Mouse (Mus musculus) cerebellum, postnatal 4 days (tissue): ENCODE measurements around the gene Ap4m1.

Experiments
- DNase-seq, 2 experiments: peaks; one replicate each; pipeline ENCODE4 v3.0.0; 2022; ENCODE audit warnings: low spot score in 2 of 2, mixed read lengths in 1 of 2

The Ap4m1 gene

GRCm38 (mm10) chr5:138171695-138172491 lies at the start of gene Ap4m1, which contains the start of gene Mcm7:
Gene Ap4m1, plus strand, starts transcription at chr5:138172002.
Gene Mcm7, minus strand, starts transcription at chr5:138172422.
- peak; percentile 90 to 99 for DNase-seq

GRCm38 (mm10) chr5:138132425-138133064 lies 39.3 kb upstream of the Ap4m1 start:
- DNase-seq = no peak

GRCm38 (mm10) chr5:138137257-138137656 lies 34.5 kb upstream of the Ap4m1 start:
- no peak for DNase-seq

- peak in 1 of 2 experiments; percentile 12 for DNase-seq
These were observed 33.8 kb upstream of the Ap4m1 start for GRCm38 (mm10) chr5:138137935-138138549.

GRCm38 (mm10) chr5:138138585-138138984 lies 33.2 kb upstream of the Ap4m1 start:
- no peak for DNase-seq

DNA sequence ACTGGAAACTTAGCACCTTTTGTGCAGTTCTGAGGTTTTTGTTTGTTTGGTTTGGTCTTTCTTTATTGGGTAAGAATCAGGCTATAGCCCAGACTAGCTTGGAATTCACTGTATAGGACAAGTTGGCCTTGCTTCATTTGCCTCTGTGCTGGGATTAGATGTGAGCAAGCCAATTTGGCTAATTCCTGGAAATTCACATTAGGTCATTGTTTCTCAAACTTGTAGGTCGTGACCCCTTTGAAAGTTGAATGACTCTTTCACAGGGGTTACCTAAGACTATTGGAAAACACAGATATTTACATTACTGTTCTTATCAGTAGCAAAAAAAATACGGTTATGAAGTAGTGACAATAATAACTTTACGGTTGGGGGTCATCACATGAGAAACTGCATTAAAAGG lies 17.4 kb upstream of the Ap4m1 start:
- DNase-seq = no peak

DNA sequence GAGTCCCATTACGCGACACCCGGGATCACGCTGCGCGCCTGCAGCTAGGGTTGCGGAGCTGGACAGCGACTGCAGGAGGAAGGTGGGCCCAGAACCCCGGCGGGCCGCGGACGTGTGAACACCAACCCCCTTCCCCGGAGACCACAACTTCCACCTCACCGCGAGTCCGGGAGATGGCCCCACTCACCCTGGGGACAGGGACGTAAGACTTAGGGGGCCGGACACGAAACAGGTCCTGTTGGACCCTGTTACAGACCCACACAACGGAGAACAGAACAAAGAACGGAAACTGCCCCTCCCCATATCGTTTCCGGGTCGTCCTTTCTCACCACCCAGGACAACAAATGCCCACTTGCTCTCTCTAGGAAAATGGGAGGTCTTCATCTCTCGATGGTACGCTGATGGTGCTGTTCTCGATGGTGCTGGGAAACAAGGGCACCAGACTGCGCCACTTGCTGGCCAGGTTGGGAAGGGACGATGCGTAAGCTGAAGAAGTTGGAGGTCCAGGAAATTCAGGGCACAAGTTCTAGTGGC lies 16.3 kb upstream of the Ap4m1 start, which contains the start of gene Zfp113:
Gene Zfp113 (minus strand): TSS at position 302 of the 534 bp plus-strand sequence.
- peak; percentile 57 to 79 for DNase-seq

DNA sequence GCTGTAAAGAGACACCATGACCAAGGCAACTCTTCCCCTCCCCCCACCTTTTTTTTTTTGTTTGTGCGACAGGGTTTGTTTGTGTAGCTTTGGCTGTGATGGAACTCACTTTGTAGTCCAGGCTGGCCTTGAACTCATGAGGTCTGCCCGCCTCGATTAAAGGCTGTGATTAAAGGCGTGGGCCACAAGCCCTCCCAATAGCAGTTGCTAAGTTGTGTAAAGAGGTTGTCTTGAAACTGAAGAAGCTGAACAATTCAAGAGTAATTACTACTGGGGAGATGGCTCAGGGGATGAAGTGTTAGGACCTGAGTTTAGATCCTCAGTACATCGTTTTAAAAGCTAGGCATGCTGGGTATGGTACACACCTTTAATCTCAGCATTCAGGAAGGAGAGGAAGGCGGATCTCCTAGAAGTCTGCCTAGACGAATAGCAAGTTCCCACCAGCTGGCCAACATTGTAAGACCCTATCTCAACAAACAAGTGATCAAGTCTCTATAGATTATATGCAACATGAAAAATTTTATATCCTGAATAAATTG lies 11.5 kb upstream of the Ap4m1 start:
- no peak for DNase-seq

- DNase-seq = peak; percentile 88 to 93
These were observed 10.7 kb upstream of the Ap4m1 start, which contains the start of gene Cops6 for GRCm38 (mm10) chr5:138160842-138161665. Gene Cops6, plus strand, starts transcription at chr5:138161071.

- no peak for DNase-seq
These were observed 8.8 kb upstream of the Ap4m1 start for GRCm38 (mm10) chr5:138163046-138163445.

- DNase-seq = no peak
These were observed 8.2 kb upstream of the Ap4m1 start for GRCm38 (mm10) chr5:138163610-138164009.

GRCm38 (mm10) chr5:138165594-138165993 lies 6.2 kb upstream of the Ap4m1 start:
- no peak for DNase-seq

DNA sequence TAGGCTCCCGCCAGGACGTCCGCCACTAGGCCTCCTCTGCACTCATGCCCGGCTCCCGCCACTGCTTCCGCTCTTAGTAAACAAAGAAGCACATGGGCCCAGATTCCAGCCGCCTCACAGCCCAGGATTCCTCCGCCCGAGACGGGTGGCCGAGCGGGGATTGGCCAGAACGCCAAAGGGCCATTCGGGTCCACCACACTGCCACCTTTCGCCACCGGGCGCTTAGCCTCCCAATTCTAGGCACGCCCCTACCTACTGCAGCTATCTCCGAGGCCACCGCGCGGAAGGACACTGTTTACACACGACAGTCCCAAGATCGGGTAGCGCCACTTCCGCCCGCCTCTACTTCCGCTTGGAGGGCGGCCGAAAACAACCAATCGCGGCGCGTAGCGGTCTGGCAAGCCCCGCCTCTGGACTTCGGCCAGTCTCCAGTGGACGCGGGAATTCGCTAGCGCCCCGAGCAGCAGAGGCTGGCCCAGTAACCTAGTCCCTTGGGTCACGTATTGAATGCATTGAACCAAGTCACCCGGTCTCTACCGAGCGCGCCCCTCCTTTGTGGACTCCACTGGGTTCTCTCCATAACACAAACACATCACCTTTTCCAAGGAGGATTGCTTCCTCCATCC lies 753 bp upstream of the Ap4m1 start:
- peak; percentile 96 to 98 for DNase-seq

- no peak for DNase-seq
These were observed 1.4 kb downstream of the Ap4m1 start for GRCm38 (mm10) chr5:138173217-138173616.

DNA sequence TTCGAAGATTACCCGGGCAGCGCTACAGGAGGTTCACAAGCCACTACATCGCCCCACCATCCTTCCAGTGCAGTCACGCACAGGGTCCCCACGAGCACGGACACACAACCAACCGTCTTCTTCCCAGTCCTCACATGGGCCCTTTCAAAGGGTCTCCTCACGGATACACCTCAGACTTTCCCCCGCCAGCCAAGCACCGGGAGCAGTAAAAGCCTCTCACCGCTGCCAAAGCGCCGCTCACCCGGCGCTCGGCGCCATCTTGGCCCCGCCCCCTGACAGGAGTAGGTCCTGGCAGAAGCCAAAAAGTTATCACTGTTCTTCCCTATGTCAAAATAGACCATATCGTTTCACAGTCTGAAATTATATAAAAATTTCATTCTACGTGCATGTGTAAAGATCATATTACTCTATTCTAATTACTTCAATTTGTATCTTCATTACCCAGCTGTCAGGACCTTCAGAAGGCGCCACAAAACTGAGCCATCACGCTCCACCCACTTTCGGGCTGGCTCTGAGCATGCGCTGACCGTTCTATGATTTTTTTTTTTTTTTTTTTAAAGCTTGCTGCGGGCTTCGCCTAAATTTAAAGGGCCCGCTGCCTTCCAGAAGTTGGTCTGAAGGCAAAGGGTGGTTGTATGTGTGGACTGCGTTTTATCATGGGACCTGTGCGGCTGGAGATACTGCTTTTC lies 15.3 kb downstream of the Ap4m1 start, which contains the start of the genes Taf6 and Cnpy4:
Gene Taf6 (minus strand): TSS at position 502 of the 689 bp plus-strand sequence.
Gene Cnpy4 (plus strand): TSS at position 536 of the 689 bp plus-strand sequence.
- DNase-seq = peak; percentile 45 to 78

DNA sequence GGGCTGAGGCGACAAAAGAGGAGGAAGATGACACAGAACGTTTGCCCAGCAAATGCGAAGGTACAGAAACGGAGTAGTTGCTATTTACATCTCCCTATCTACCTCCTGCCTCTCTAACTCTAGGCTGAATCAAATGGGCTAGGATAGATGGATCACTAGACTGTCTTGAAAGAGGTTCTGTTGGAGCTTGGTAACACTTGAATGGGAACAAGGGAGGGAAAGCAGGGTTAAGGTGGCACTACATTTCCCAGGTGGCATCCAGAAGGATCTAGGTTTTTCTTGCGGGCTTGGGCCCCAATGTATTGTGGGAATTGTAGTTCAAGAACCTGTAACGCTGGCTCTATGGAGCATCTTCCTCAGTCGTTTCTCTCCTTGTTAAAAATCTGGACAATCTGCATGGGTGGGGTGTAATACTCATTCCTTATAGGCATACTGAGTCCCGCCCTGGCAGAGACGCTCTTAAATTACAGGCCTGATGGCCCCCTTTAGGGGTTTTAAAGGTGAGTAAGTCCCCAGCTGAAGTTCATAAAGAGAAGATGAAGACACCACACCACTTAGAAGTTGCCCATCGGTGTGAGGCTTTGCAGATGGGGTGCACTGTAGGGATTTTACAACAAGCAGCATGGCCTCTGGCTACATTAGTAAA lies 16.0 kb downstream of the Ap4m1 start:
- DNase-seq = peak in 1 of 2 experiments; percentile 54

DNA sequence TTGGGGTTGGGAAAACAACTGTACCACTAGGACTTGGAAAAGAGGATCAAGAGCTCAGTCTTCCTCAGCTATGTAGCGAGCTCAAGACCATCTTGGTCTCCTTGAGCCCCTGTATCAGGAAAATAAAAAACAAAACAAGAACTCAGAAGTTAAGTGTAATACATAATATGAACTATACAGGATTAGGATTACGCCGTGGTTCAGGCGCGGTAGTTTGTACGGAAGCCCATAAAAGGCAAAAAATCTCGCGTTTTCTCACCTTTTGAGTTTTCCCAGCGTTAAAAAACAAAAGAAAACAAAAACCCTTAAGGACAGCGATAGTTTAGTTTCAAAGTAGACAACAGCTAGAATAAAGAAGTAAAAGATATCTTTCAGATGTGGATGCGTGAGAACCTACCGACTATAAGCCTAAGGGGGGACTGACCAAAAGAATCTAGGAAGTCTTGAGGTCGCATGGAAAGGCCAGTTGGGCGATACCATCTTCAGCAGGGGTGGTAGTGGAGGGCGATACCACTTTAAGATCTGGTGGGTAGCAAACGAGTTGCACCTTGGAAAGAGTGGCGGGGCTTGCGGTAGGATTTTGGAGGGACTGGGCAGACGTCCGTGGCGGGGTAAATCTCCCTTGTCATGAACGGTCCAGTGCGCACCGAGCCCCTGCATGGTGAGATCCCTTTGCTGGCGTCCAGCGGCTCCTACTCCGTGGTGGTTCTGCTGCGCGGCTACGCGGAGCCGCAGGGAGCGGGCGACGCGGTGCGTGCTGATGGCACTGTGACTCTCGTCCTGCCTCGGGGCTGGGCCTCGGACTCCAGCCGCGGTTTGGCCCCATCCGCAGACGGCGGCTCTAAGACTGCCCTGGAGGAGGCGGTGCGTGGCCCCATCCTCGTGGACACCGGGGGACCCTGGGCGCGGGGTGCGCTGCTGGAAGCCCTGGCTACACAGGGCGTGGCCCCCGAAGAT lies 22.2 kb downstream of the Ap4m1 start, which contains the start of gene Mblac1:
Gene Mblac1 (plus strand): TSS at position 544 of the 957 bp plus-strand sequence.
- peak; percentile 46 to 73 for DNase-seq
